Mouse (Mus musculus): Measurements from ENCODE around the gene Grap.
"Not testable (repeated sequence)": the region's sequence is repeated elsewhere in the genome, so short reads cannot be mapped to it uniquely, and the experiment has no call there.

Grap gene

GRCm38 (mm10) chr11:61652686-61653447 lies at the start of gene Grap:
TSS of gene Grap (plus strand) at chr11:61653265.
- DNase-seq: no peak

DNA sequence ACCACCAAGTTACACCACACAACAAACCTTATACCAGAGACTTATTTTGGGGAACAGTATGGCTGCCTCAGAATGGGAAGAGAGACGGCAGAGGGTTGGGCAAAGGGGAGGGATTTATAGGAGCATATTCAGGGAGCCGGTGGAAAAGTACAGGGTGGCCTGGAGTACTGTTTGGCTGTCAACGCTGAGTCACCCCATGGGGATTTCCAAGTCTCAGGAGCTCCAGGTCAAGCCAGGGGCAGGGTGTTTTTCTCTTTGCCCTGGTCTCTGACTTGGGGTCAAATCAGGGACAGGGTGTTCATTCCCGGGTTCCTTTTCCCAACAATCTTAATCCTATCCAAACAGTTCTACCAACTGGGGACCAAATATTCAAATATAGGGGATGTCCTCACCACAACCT lies 45.0 kb upstream of the Grap start:
- DNase-seq: no peak

DNA sequence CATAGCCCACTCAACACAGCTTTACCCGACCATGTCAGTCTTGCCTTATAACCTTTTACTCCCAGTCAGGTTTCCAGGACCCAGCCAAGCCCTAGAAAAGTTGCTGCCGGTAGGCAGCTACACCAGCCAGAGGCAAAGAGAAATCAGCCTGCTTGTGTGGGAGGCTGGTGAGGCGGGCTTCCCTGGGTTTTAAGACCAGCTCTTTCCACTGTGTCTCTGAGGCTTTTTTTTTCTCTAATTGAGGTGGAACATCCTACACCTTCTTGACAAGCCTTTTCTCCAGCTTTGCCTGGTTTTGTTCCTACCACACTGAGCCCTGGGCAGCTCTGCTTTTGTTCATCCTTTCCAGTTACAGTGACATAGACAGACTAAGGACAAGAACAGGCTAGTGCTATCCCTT lies 41.9 kb upstream of the Grap start:
- no peak for DNase-seq

DNA sequence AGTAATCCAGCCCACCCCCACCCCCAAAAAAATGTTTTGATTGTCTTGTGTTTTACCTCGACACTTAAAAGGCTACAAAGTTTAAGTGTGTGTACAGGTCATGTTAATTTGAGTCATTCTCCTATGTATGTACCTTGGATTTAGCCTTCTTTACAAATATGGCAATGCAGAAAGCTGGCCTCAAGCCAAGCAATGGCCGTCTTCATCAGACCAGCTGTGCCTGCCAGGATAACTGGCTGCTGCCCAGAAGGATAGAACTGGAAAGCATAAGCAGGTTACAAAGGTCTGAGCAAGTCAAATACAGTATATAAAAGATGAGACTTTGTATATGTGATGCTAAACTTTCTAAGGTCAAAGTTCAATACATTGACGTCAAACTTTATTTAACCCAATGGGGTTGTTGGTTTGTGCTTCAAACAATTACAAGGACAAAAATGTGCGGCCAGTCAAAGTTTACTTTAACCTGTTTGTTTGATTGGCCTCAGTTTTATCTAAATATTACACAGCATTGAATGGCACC lies 40.9 kb upstream of the Grap start:
- peak; percentile 39 to 54 for DNase-seq

- DNase-seq: no peak
Measured at GRCm38 (mm10) chr11:61614401-61614800, 38.7 kb upstream of the Grap start.

DNA sequence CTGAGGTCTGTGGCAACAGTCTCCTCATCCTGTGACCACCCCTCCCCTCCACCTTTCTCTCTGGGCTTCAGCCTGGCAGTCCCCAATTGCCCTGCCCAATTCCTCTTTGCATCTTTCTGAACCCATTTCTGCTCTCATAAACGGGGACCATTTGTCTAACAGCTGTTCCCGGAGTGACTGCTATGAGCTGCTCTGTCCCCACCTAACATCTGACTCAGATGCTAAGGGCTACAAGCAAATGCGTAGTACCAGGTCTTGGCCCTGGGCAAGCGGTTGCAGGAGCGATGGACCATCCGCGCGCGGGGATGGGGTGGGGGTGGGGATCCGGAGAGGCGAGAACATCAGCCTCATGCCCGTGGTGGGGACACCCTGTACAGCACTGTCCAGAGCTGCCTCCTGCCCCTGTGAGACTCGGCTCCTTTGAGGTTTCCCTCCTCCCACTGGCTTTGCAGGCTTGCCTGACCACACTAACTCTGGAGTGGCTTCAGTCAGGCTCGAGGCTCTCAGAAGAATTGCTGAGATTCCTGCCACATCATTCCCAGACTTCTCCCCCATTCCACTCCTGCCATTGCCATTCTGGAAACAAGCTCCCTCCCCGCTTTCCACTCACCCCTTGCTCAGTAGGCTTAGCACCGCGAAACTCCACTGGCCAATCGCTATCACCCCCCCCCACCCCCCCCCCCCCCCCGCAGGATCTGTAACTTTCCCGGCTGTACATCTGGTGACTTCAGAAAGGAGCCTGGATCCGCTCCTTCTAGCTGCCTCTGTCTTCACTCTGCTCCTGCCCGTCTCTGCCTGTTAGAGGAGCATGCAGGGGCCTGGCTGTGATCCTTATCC lies 37.2 kb upstream of the Grap start:
- DNase-seq: peak; percentile 28 to 33

GRCm38 (mm10) chr11:61616523-61617292 lies 36.4 kb upstream of the Grap start:
- DNase-seq: no peak

DNA sequence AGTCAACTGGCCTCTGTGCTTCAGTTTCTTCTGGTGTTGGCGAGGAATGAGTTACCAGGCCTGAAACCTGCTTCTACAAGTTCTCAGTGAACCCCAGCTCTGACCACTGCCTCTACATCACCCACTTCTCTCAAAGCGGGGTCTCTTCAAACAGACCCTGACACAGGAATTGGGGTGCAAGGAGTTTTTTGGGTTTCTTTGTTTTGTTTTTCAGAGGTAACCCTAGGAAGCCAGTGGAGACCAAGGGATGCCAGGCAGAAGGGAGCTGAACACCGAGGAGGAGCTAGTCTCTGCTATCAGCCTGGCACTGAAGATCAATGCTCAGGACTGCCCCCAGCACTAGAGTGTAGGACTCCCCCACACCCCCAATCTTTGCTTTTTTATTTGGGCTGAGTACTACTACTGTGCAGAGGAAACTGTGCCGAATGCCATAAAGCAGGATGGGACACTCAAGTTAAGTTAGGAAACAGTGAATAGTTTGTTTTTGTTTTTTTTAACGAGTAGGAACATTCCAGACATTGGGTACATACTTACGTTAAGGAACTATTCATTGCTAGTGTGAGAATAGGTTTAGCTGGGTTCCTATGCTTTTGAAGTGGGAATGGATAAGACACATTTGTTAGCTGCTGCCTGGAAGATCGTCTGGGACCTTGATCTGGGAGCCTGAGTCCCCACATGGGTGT lies 35.6 kb upstream of the Grap start:
- DNase-seq: no peak

- no peak for DNase-seq
Measured at GRCm38 (mm10) chr11:61618131-61618530, 34.9 kb upstream of the Grap start.

GRCm38 (mm10) chr11:61618571-61618970 lies 34.5 kb upstream of the Grap start:
- no peak for DNase-seq

DNA sequence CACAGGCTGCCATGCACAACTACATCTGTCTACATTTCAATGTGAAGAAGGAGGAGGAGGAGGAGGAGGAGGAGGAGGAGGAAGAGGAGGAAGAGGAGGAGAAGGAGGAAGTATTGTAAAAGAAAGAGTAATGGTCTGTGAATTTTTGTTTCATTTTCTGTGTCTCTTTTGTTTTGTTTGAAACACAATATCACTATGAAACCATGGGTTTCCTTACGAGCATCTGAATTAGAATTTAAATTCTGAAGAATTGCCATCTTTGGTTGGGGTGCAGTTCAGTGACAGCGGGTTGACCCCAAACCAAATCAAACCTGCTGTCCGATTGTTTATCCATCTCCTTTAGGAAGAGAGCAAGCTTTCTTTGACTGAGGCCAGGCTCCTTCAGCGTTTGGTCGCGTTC lies 33.7 kb upstream of the Grap start:
- DNase-seq: no peak

GRCm38 (mm10) chr11:61619791-61620241 lies 33.2 kb upstream of the Grap start:
- DNase-seq: peak; percentile 90 to 91

- peak; percentile 95 to 96 for DNase-seq
Measured at GRCm38 (mm10) chr11:61620254-61620670, 32.8 kb upstream of the Grap start.

GRCm38 (mm10) chr11:61620762-61621161 lies 32.3 kb upstream of the Grap start:
- DNase-seq: peak in 1 of 2 experiments; percentile 25

GRCm38 (mm10) chr11:61625136-61625535 lies 27.9 kb upstream of the Grap start:
- no peak for DNase-seq

- DNase-seq: no peak
Measured at GRCm38 (mm10) chr11:61626509-61626908, 26.6 kb upstream of the Grap start.

DNA sequence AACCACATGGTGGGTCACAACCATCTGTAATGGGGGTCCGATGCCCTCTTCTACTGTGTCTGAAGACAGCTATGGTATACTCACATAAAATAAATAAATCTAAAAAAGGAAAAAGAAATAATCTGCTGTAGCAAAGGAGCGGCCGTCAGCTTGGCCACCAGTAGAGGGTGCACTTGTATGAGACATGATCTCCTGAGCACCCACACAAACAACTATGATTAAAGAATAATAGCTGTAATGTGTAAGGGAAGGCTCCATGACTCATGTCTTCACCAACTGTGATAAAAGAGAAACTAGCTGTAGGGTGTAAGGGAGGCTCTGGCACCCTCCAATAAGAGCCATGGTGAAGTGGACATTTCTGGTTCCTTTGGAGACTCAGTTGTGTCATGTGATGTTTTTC lies 23.4 kb upstream of the Grap start:
- DNase-seq: peak; percentile 59 to 64

DNA sequence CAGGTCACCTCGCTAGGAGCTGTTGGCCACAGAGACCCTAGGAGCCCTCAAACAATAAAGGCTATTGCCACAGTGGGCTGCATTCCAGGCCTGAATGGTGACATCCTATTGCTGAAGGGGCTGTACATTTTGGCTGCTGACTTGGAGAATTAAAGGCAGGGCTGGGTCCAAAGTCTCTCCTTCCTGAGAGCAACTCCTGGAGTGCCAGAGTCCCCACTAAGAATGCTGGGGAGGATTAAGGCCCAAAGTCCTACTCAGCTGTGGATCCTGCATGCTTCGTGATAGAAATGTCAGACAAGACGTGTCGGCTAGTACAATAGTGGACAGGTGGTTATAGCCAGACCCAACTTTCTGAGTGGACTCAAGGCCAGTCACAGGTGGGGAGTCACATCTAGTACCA lies 16.8 kb upstream of the Grap start:
- DNase-seq: not testable (repeated sequence)

- no peak for DNase-seq
Measured at GRCm38 (mm10) chr11:61637413-61637812, 15.7 kb upstream of the Grap start.

- no peak for DNase-seq
Measured at GRCm38 (mm10) chr11:61637856-61638255, 15.2 kb upstream of the Grap start.

DNA sequence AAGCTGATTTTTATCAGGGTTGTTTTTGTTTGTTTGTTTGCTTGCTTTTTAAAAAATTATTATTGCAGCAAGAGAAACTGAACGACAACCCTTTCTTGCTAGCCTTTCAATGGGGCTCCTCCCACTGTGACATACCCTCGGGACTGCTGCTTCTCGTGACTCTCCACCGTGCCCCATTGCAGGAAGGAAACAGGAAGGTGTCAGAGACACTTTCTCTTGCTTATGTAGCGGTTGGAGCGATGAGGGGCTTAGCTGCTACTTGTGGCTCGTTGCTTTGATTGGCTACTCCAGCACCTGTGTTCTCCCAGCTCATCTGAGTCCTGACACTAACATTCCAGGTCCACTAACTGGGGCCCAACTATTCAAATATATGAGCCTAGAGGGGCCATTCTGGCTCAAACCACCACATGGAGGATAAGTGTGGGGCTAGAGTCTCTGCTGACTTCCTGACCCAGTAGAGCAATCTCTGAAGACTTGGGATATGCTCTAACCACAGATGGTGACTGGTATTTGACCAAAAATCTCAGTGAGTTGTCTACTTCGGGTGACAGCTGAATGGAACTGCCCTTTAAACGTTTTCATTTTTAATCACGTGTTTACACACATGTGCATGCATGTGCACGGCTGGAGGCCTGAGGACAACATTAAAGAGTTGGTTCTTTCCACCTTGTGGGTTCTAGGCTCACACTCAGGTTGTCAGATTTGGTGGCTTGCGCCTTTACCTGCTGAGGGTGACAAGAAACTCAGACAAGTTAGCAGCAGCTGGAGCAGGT lies 14.1 kb upstream of the Grap start:
- DNase-seq: no peak

Data from cerebellum, postnatal 10 days (tissue).